Mouse (Mus musculus) limb, embryonic 10.5 days (tissue): Measurements from ENCODE around the gene Icam2. TPM values are rescaled to one million over a fixed set of nuclear protein-coding genes. Genes with fewer than 3 reads are reported as not detected.
"Not testable (repeated sequence)": the region's sequence is repeated elsewhere in the genome, so short reads cannot be mapped to it uniquely, and the experiment has no call there.

Experiments used
- DNase-seq: peaks from one replicate; pipeline ENCODE4 v3.0.0-alpha.2; 2017; ENCODE audit warnings: low spot score
- H3K27ac ChIP-seq: fragments of 300-500 bp; sonication (generic); 2 replicates; pipeline ENCODE4 v1.5.1; 2016; ENCODE audit warnings: mild to moderate bottlenecking
- H3K27me3 ChIP-seq: fragments of 300-500 bp; sonication (generic); 2 replicates; pipeline ENCODE4 v1.6.1; 2016; ENCODE audit warnings: low read depth, mild to moderate bottlenecking; ENCODE audit not compliant: poor library complexity, severe bottlenecking
- H3K36me3 ChIP-seq: fragments of 300-500 bp; sonication (generic); 2 replicates; pipeline ENCODE4 v1.6.1; 2016; ENCODE audit warnings: mild to moderate bottlenecking, moderate library complexity
- H3K4me1 ChIP-seq: fragments of 300-500 bp; sonication (generic); 2 replicates; pipeline ENCODE4 v1.6.1; 2016
- H3K4me3 ChIP-seq: fragments of 300-500 bp; sonication (generic); 2 replicates; pipeline ENCODE4 v1.5.1; 2016; ENCODE audit warnings: mild to moderate bottlenecking, moderate library complexity
- H3K9me3 ChIP-seq: fragments of 300-500 bp; sonication (generic); replicated peaks from 2 replicates; pipeline ENCODE4 v1.6.1; 2016; ENCODE audit warnings: mild to moderate bottlenecking
- WGBS: fragments of 180-500 bp; shearing (Covaris S2); methylation state at CpG from one replicate; pipeline ENCODE4 v1.1.7; 2016; 5-methylcytosine and 5-hydroxymethylcytosine counted together
- polyA plus RNA-seq: library from polyadenylated mRNA; unstranded; fragments of >200 nt; fragmentation: Nextera tagmentation; extraction: Ambion mirVana; gene quantifications from 2 replicates; pipeline ENCODE4 v1.2.1, GENCODE M21; 2016

The Icam2 gene
- polyA plus RNA-seq, 1 experiment from 2014 or later, result 24.7 TPM

DNA sequence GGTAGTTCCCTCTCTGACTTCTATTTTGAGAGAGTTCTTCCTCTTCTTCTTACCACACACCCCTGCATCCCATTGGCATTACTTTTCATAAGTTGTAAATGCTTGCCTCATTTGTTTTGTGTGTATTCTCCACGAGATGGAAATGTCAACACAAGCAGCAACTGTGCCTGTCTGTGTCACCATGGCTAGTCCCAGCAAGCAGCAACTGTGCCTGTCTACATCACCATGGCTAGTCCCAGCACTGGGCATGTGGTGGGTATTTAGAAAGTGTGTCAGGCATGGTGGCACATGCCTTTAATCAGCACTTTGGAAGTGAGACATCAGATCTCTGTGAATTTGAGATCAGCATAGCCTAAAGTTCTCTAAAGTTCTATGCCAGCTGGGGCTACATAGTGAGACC, 33.7 kb downstream of the Icam2 start:
- H3K9me3 ChIP-seq, result no peaks in the 10 kb centered on the region
- DNase-seq, result no peak
- H3K27ac ChIP-seq, result no peak overlapping the region
- no peak overlapping the region for H3K4me3 ChIP-seq
- no peaks in the 10 kb centered on the region for H3K36me3 ChIP-seq
- no peaks in the 10 kb centered on the region for H3K27me3 ChIP-seq
- peaks cover 24% of the 10 kb centered on the region for H3K4me1 ChIP-seq
- 64% methylated on average over 1 of the region's 1 CpGs for WGBS

DNA sequence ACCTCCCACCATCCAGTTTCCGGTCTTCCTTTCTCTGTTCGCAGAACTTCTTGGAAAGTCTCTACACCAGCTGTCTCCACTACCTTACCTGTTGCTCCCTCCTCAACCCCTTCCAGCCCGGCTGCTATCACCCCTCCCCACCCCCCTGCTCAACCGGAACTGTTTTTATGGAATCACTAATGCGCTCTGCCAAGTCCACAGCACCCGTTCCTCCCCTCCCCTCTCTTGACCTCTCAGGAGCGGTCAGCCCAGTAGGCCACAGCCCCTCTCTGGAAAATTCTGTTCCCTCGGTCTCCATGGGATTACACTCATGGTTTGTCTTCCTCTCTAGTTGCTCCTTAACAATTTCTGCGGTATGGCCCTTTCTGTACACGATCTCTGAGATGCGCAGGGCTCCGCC, 34.7 kb downstream of the Icam2 start, which contains the start of gene Scn4a:
Scn4a (minus strand) TSS at position 101 of the 400 bp plus-strand sequence.
- Histone ChIP-seq H3K27ac (no peak within 1 kb of the TSS), H3K9me3 (no peaks in the 10 kb centered on the region), H3K4me1 (peaks cover 17% of the 10 kb centered on the region), H3K27me3 (no peaks in the 10 kb centered on the region), H3K4me3 (no peak within 1 kb of the TSS), H3K36me3 (no peaks in the 10 kb centered on the region)
- 92% methylated on average over 12 of the region's 12 CpGs for WGBS
- no peak for DNase-seq

DNA sequence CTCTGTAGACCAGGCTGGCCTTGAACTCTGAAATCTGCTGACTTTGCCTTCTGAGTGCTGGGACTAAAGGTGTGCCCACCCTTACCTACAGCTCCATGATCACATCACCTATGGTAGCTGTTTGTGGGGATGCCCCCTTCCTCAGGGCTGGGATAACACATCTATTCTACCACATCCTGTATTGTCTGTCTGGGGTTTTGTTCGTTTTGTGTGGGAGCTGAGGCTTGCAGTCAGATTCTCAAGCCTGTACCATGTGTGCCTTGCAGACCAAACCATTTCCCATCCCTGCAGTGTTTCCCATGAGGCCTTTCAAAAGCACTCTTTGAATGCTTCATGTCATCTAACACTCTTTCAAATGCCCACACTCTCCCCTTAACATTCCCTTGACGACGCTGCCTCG, 35.9 kb downstream of the Icam2 start:
- no peaks in the 10 kb centered on the region for H3K36me3 ChIP-seq
- H3K4me1 ChIP-seq, result peaks cover 17% of the 10 kb centered on the region
- no peak for DNase-seq
- H3K4me3 ChIP-seq, result no peak overlapping the region
- no peaks in the 10 kb centered on the region for H3K9me3 ChIP-seq
- no peak overlapping the region for H3K27ac ChIP-seq
- WGBS, result 80% methylated on average over 4 of the region's 4 CpGs
- no peaks in the 10 kb centered on the region for H3K27me3 ChIP-seq

DNA sequence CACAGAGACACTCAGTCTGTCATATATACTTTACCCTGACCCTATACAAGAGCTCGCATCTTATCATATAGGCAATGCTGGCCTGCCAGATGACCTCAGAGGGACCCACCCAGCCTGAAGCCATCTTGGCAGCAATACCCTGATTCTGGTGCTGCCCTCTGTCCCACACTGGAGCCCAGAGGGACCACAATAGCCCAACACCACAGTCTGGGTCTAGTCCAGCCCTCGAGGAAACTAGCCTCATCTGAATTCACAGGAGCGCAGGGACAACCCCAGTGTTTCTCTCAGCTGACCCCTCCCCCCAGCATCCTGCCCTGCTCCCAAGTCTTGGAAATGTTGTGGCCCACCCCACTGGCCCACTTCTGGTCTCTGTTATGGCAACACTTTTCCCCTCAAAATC, 36.6 kb downstream of the Icam2 start:
- H3K4me1 ChIP-seq, result peaks cover 17% of the 10 kb centered on the region
- H3K36me3 ChIP-seq, result no peaks in the 10 kb centered on the region
- H3K9me3 ChIP-seq, result no peaks in the 10 kb centered on the region
- no peak for DNase-seq
- WGBS, result 71% methylated on average over 3 of the region's 3 CpGs
- H3K27ac ChIP-seq, result peak overlapping the region; percentile 21; the same call in 1 of the 2 replicates
- H3K4me3 ChIP-seq, result no peak overlapping the region
- no peaks in the 10 kb centered on the region for H3K27me3 ChIP-seq

DNA sequence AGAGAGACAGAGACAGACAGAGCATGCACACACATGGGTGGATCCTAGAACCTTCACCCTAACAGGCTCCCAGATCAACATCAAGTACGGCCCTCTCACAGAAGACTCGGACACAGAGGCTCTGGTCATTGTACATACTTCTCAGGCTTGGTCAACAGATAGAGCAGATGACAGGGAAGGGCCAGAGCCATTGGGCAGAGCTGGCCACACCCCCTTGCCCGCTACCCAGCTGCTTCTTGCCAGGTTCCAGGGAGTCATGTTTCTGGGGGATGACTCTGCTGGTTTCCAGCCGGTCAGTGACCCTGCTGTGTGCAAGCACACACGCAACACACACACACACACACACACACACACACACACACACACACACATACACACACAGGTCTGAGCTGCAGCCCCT, 37.0 kb downstream of the Icam2 start:
- Histone ChIP-seq H3K9me3 (no peaks in the 10 kb centered on the region), H3K27me3 (no peaks in the 10 kb centered on the region), H3K4me3 (no peak overlapping the region), H3K27ac (peak overlapping the region; percentile 21; the same call in 1 of the 2 replicates), H3K4me1 (peaks cover 16% of the 10 kb centered on the region), H3K36me3 (no peaks in the 10 kb centered on the region)
- WGBS, result 52% methylated on average over 5 of the region's 5 CpGs
- no peak for DNase-seq

DNA sequence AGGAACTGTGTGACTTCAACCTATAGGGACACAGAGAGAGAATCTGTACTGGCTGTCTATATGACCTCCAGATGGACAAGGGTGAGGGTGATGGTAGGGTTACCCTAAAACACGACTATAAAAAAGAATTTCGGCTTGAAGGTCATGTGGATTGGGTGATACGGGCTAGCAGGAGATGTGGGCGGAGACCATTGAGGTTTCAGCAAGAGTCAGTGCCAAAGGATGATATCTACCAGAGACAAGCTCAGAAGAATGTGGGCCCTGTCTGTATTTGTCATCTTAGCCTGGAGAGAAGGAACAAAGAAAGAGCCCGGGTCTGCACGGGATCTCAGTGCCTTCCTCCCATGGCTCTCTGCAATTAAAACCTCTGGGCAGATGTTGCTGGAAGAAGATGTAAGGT, 38.1 kb downstream of the Icam2 start:
- H3K27me3 ChIP-seq, result no peaks in the 10 kb centered on the region
- WGBS, result 86% methylated on average over 6 of the region's 6 CpGs
- DNase-seq, result no peak
- no peaks in the 10 kb centered on the region for H3K9me3 ChIP-seq
- H3K4me3 ChIP-seq, result no peak overlapping the region
- H3K4me1 ChIP-seq, result peaks cover 12% of the 10 kb centered on the region
- H3K27ac ChIP-seq, result no peak overlapping the region
- no peaks in the 10 kb centered on the region for H3K36me3 ChIP-seq

DNA sequence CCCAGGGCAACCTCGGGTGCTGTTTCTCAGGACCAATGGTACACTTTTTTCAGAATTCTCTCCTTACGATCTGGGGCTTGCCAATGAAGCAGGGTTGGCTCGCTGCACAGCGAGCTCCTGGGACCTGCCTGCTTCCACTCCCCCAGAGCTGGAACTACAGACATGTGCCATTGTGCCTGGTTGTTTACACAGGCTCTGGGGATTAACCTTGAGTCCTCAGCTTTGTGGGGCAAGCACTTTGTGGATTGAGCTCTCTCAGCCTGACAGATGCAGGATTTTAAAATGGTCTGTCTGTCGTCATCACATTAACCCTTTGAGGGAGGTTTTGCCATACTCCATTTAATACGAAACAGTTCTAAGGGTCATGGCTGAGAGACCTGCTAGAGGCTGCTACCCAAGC, 43.0 kb downstream of the Icam2 start:
- no peaks in the 10 kb centered on the region for H3K9me3 ChIP-seq
- no peak overlapping the region for H3K4me3 ChIP-seq
- no peaks in the 10 kb centered on the region for H3K36me3 ChIP-seq
- no peak overlapping the region for H3K27ac ChIP-seq
- DNase-seq, result no peak
- H3K4me1 ChIP-seq, result peaks cover 5% of the 10 kb centered on the region
- WGBS, result 66% methylated on average over 6 of the region's 6 CpGs
- no peaks in the 10 kb centered on the region for H3K27me3 ChIP-seq

DNA sequence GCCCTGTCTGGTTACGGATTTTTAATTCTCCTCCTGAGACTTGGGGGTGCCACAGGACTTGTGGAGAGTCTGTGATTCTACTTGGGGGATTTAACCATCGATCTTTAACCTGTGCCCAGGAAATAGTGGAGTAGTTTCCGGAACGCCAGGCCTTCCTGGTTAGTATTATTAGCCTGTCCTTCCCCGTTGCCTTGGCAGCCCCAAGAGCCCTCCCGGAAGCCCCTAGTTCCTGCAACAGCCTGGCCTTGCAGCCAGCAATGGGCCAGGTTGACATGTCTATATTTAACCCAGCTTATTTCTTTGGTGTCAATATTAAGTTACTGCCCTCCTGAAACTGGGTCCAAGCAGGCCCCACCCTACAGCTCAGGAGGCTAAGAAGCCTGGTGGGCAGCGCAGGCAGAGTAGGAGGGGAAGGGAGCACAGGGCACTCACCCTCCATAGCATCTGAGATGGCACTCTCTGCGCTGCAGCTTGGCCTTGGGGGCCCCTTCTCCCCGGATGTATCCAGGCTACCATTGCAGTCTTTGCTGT, 46.8 kb downstream of the Icam2 start:
- no peak overlapping the region for H3K27ac ChIP-seq
- no peak for DNase-seq
- no peaks in the 10 kb centered on the region for H3K36me3 ChIP-seq
- no peaks in the 10 kb centered on the region for H3K27me3 ChIP-seq
- no peak overlapping the region for H3K4me3 ChIP-seq
- H3K9me3 ChIP-seq, result no peaks in the 10 kb centered on the region
- peaks cover 8% of the 10 kb centered on the region for H3K4me1 ChIP-seq
- 86% methylated on average over 9 of the region's 9 CpGs for WGBS

DNA sequence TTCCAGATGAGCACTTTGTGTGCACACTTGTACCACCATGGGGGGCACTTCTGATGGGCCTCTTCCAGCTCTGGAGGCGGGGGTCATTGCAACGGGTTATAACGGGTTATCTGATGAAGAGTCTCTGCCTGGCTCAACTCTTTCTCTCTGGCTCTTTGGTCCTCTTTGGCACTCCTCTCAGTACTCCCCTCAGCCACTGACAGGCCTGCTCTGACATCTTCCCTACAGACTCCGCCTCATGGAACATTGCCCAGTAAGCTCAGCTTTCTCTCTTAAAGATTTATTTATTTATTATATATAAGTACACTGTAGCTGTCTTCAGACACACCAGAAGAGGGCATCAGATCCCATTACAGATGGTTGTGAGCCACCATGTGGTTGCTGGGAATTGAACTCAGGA, 48.6 kb downstream of the Icam2 start:
- H3K27me3 ChIP-seq, H3K9me3 ChIP-seq, H3K36me3 ChIP-seq, DNase-seq, H3K4me1 ChIP-seq, H3K4me3 ChIP-seq: not testable (repeated sequence)
- H3K27ac ChIP-seq, result peak overlapping the region; percentile 34; the same call in 1 of the 2 replicates
- 91% methylated on average over 4 of the region's 4 CpGs for WGBS

DNA sequence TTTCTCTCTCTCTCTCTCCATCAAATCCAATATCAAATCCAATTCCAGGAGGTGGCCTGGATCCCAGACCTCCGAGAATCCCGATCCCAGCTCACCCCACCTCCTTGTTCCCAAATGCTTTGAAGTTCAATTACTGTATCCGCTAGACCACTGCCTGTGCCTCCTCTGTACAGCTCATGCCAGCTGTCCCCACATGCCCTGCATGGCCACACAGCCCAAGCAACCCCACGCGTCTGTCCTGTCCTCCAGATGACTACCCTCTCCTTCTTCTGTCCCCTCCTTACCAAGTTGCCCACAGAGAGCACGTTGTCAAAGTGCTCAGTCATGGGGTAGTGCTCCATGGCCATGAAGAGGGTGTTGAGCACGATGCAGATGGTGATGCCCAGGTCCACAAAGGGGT, 49.0 kb downstream of the Icam2 start:
- no peak for DNase-seq
- Histone ChIP-seq H3K4me3 (no peak overlapping the region), H3K27me3 (no peaks in the 10 kb centered on the region), H3K9me3 (no peaks in the 10 kb centered on the region), H3K4me1 (peaks cover 14% of the 10 kb centered on the region), H3K36me3 (no peaks in the 10 kb centered on the region), H3K27ac (peak overlapping the region; percentile 34; the same call in 1 of the 2 replicates)
- WGBS, result 71% methylated on average over 7 of the region's 7 CpGs

DNA sequence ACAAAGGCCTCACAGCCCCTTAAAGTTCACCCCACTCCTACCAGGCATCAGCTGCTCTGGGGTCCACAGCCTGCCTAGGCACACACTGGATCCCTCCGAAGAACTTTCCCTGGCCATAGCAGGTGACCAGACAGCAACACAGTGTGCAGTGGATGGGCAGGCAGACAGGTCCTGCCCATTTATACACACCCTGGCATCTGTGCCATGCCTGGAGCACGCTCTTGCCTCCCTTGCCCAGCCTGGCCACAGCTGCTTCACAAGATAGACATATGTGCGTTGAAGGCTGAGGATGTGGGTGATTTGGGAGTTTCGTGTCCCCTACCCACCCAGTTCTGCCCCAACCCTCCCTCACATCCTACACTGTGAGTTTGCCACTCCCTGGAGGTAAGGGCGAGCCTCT, 49.8 kb downstream of the Icam2 start:
- Histone ChIP-seq H3K27me3 (no peaks in the 10 kb centered on the region), H3K4me3 (no peak overlapping the region), H3K4me1 (peaks cover 14% of the 10 kb centered on the region), H3K27ac (no peak overlapping the region), H3K36me3 (no peaks in the 10 kb centered on the region), H3K9me3 (no peaks in the 10 kb centered on the region)
- WGBS, result 81% methylated on average over 5 of the region's 5 CpGs
- DNase-seq, result no peak

DNA sequence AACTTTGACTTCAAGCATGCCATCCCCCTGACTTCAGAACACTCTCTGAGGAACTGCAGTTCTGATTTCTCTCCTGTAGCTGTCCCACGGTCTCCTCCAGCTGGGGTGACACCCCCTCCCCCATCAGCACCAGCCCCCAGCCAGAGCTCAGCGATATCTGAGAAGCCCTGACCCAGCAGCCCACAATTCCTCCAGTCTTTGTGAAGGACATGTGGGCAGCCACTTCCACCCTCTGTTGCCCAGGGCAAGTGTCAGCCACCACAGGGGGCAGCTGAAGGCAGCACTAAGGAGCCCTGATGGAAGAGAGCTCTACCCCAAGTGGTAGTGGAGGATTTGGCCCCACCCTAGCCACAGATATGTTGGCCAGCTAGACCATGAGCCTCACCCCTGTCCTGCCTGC, 53.8 kb downstream of the Icam2 start:
- Histone ChIP-seq H3K36me3 (no peaks in the 10 kb centered on the region), H3K27ac (peak overlapping the region; percentile 21), H3K4me1 (peaks cover 19% of the 10 kb centered on the region), H3K9me3 (no peaks in the 10 kb centered on the region), H3K4me3 (no peak overlapping the region), H3K27me3 (no peaks in the 10 kb centered on the region)
- no peak for DNase-seq
- WGBS, result 12% methylated on average over 2 of the region's 2 CpGs

DNA sequence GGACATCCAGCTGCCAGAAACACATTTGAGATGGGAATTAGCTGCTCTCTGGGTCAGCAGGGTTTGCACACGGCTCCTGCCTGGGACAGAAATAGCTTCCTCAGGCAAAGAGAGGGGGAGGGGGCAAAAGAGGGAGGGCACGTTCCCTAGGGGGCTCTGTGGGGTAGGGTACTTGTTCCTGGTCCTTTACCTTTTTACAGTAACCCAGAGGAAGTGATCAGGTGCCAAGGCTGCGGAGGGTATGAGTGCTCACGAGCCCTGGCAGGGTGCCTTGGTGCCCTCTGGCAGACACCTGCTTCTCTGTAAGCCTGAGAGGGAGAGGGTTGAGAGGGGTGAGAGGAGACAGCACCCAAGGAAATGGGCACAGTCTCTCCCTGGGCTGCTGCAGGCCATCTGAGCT, 55.4 kb downstream of the Icam2 start:
- Histone ChIP-seq H3K27ac (no peak overlapping the region), H3K36me3 (no peaks in the 10 kb centered on the region), H3K4me3 (no peak overlapping the region), H3K27me3 (no peaks in the 10 kb centered on the region), H3K4me1 (peaks cover 31% of the 10 kb centered on the region), H3K9me3 (no peaks in the 10 kb centered on the region)
- WGBS, result 65% methylated on average over 4 of the region's 4 CpGs
- no peak for DNase-seq

DNA sequence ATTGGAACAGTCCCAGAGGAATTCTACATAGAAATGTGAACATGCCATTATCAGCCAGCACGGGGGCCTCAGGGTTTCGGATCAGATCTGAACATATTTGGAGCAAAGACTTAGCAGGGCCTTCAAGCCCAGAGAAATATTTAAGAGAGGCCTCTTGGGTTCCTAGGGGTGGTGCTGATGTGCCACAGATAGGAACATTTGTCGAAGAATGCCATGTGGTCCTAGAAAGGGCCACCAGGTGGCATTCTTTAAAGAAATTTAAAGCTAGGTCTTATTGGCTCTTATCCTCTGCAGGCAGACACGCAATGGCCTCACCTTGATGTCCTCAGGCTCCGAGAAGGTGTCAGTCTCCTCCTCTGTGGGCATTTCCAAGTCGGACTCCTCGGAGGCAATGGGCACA, 58.2 kb downstream of the Icam2 start:
- no peak overlapping the region for H3K27ac ChIP-seq
- H3K27me3 ChIP-seq, result no peaks in the 10 kb centered on the region
- no peaks in the 10 kb centered on the region for H3K36me3 ChIP-seq
- 62% methylated on average over 7 of the region's 7 CpGs for whole genome bisulfite sequencing
- no peak for DNase-seq
- no peak overlapping the region for H3K4me3 ChIP-seq
- no peaks in the 10 kb centered on the region for H3K9me3 ChIP-seq
- H3K4me1 ChIP-seq, result peaks cover 45% of the 10 kb centered on the region
